Mouse (Mus musculus): ENCODE measurements around the gene Cldn20.

Gene Cldn20

DNA sequence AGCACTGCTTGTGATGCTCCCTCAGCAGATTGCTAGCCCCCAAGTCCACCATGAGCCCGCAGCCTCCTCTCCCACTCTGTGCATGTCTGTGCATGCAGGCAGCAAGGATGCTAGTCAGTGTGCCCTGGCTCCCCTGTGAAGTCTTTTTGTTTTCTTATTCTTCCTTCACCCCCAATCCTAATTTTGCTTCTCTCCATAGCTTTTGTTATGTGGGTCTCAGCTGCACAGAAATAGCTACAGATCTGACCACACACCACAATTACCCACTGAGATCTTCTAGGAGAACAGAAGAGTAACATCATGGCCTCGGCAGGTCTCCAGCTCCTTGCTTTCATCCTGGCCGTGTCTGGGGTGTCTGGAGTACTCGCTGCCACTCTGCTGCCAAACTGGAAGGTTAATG, at the start of gene Cldn20:
Gene Cldn20 (plus strand): TSS at position 301 of the 400 bp plus-strand sequence.
- no peak for DNase-seq

- no peak for DNase-seq
Observed at GRCm38 (mm10) chr17:3483091-3483490, 49.3 kb upstream of the Cldn20 start.

GRCm38 (mm10) chr17:3485851-3486250, 46.5 kb upstream of the Cldn20 start:
- DNase-seq, result no peak

DNA sequence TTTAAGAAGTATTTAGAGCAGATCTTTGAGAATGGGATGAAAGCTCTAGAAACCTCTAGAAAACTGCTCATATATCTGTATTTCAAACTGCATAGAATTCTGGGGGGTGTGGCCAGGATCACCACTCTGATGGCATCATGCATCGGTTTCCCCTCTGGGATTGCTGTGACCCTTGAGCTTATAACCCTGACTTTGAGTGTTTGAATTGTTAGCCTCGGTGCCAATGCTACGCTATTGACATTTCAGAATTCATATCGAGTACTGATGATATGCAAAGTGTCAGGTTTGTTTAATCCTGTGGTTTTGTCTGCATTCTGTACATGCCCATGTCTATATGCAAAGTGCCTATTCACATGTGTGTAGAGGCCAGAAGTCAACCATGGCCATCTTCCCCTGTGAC, 45.1 kb upstream of the Cldn20 start:
- DNase-seq, result no peak

GRCm38 (mm10) chr17:3487721-3488601, 44.4 kb upstream of the Cldn20 start:
- no peak for DNase-seq

- no peak for DNase-seq
Observed at GRCm38 (mm10) chr17:3490216-3490895, 42.0 kb upstream of the Cldn20 start.

- no peak for DNase-seq
Observed at GRCm38 (mm10) chr17:3491065-3491464, 41.3 kb upstream of the Cldn20 start.

DNA sequence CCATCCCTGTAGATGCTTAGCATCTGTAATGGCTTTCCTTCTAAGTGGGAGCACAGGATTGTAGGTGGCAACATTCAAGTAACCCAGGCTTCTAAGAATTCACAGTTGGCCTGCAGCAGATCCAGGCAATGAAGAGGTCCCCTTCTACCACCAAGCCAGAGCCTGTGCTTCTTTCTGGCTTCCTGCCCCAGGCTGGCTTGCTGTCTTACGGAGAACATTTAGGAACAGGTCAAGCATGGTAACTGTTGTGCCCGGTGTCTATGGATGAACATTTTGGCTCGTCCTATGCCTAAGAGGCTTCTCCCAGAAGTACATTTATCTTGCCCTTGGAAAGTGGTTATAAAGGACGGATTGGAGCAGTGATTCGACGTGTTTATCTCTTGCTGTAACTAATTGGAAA, 40.7 kb upstream of the Cldn20 start:
- DNase-seq, result no peak

GRCm38 (mm10) chr17:3495576-3495975, 36.8 kb upstream of the Cldn20 start:
- no peak for DNase-seq

DNA sequence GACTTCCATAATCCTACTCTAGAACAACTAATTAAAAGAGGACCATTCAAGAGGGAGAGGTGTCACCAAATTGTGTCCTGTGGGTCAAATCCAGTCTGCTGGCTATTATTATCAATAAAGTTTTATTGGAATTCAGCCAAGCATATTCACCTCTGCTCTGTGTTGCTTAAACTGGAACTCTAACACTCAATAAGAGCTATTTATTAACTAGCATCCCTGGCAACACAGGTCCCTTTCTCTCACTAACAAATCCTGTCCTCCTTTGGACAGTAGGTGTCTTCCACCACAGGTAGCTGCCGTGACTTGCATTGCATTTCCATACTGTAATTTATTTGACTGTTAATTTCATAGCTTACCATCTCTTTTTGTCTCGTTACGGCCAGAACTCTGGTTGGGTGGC, 36.3 kb upstream of the Cldn20 start:
- DNase-seq, result no peak

- no peak for DNase-seq
Observed at GRCm38 (mm10) chr17:3498086-3498485, 34.3 kb upstream of the Cldn20 start.

- DNase-seq, result no peak
Observed at GRCm38 (mm10) chr17:3498580-3498979, 33.8 kb upstream of the Cldn20 start.

- no peak for DNase-seq
Observed at GRCm38 (mm10) chr17:3499468-3499867, 32.9 kb upstream of the Cldn20 start.

GRCm38 (mm10) chr17:3500076-3500475, 32.3 kb upstream of the Cldn20 start:
- DNase-seq, result no peak

DNA sequence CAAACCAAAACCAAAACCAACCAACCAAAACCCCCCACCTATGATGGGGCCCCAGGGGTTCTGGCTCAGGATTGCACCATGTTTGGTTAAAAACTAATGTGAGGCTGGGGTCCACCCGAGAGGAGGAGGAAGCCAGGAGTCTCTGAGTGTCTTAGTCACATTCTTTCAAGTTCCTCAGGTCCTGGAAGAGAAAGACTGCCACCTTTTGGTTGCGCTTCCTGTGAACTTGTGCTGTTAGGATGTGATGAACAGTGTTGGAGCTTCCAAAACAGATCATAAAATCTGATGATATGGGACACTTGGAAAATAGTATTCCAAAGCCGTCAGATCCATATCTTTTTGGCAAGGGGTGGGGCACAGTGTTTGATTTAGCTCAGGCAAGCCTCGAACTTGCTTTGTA, 31.4 kb upstream of the Cldn20 start:
- no peak for DNase-seq

DNA sequence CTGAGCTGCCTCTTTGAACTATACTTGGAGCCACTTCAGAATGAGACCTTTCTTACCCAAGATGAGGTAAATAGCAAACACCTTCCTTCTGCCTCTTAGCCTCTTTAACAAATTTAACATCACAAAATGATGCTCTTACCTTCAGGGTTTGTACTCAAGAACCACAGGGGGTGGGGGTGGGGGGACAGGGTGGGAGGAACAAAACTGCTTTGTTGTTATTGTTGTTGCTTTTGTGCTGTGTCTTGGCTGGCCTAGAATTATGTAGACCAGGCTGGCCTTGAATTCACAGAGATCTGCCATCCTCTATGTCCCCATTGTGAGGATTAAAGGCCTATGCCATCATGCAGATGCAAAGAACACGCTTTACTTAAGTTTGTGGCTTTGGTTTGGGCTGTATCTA, 26.6 kb upstream of the Cldn20 start:
- no peak for DNase-seq

GRCm38 (mm10) chr17:3506508-3506907, 25.8 kb upstream of the Cldn20 start:
- no peak for DNase-seq

- DNase-seq, result peak in 1 of 2 experiments; percentile 5
Observed at GRCm38 (mm10) chr17:3509841-3510240, 22.5 kb upstream of the Cldn20 start.

DNA sequence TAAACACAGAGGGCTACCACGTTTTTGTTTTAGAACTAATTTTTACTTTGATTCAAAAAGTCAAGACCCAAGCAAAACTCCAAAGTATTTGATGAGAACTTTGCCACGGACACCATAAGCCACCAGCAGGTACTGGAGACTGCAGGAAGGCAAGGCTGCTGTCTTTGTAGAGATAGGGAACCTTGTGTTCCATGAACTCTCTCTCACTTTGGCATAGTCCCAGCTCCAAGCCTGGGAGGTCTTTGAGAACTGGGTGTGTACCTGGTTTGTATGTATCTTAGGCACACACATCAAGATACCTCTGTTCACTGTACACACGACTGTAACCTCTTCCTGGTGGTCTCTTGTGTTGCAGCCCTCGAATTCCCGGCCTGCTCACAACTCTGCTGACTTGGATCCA, 18.0 kb upstream of the Cldn20 start:
- no peak for DNase-seq

GRCm38 (mm10) chr17:3515851-3516250, 16.5 kb upstream of the Cldn20 start:
- no peak for DNase-seq

GRCm38 (mm10) chr17:3516406-3516805, 15.9 kb upstream of the Cldn20 start:
- DNase-seq, result no peak

DNA sequence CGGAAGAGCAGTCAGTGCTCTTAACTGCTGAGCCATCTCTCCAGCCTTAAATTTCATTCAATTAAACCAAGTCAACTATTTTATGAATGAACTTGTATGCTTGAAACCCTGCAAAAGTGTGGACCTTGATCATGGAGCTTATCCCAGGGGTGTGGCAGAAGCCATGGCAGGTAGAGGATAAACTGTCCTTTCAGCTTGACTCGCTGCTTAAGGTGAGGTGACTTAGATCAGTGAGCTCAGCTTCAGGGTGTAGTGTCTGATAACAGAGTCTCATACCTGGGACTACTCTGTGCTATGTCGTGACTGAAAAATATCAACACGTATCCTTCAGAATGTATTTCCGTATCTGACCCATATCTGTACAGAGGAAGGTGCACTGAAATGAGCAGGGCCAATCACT, 12.0 kb upstream of the Cldn20 start:
- DNase-seq, result no peak

- DNase-seq, result no peak
Observed at GRCm38 (mm10) chr17:3527841-3528471, 4.4 kb upstream of the Cldn20 start.

- DNase-seq, result no peak
Observed at GRCm38 (mm10) chr17:3529523-3529922, 2.8 kb upstream of the Cldn20 start.
